Mouse (Mus musculus) c-Kit-negative CD71-positive TER-119-positive erythroid progenitor cells, embryonic 14.5 days (primary cell): ENCODE measurements at regions not wholly inside any gene's neighbourhood (a gene's known extent, or its start where the extent isn't known, plus 50 kb on each side); places are given as distances from the start of the nearest gene placed in this dataset.

Experiments
- DNase-seq: peaks from one replicate; pipeline ENCODE4 v3.0.0-alpha.2; 2013; ENCODE audit warnings: low read depth, low spot score

GRCm38 (mm10) chr1:154117688-154118373 lies 83.2 kb upstream of the Zfp648 start:
- DNase-seq, result no peak

- peak; percentile 22 for DNase-seq
Measured at GRCm38 (mm10) chr1:154118374-154119004, 82.5 kb upstream of the Zfp648 start.

- DNase-seq, result no peak
Measured at GRCm38 (mm10) chr1:154119611-154120010, 81.4 kb upstream of the Zfp648 start.

- no peak for DNase-seq
Measured at GRCm38 (mm10) chr1:154120693-154121092, 80.3 kb upstream of the Zfp648 start.

- DNase-seq, result no peak
Measured at GRCm38 (mm10) chr1:154124981-154125380, 76.0 kb upstream of the Zfp648 start.

GRCm38 (mm10) chr1:154126487-154126886 lies 74.5 kb upstream of the Zfp648 start:
- no peak for DNase-seq

- DNase-seq, result no peak
Measured at GRCm38 (mm10) chr1:154139488-154139887, 61.5 kb upstream of the Zfp648 start.

- DNase-seq, result no peak
Measured at GRCm38 (mm10) chr1:154143691-154144090, 57.3 kb upstream of the Zfp648 start.

GRCm38 (mm10) chr1:154147001-154147571 lies 53.9 kb upstream of the Zfp648 start:
- no peak for DNase-seq

GRCm38 (mm10) chr1:154148948-154149347 lies 52.0 kb upstream of the Zfp648 start:
- DNase-seq, result no peak

- DNase-seq, result no peak
Measured at GRCm38 (mm10) chr1:154149431-154150143, 51.4 kb upstream of the Zfp648 start.

- no peak for DNase-seq
Measured at GRCm38 (mm10) chr1:154150167-154150851, 50.7 kb upstream of the Zfp648 start.
